Mouse (Mus musculus) mouse embryonic stem cell (cell line): Measurements from ENCODE around the gene Olfr39.
"Not testable (repeated sequence)": the region's sequence is repeated elsewhere in the genome, so short reads cannot be mapped to it uniquely, and the experiment has no call there.

Experiments
- in situ Hi-C, 2 experiments: fragments of 300-500 bp; cut with MboI; formaldehyde crosslinking; loops; 1 replicate in 1 of 2; 3 replicates in 1 of 2; pipeline ENCODE4 v1.14.3; 2019 to 2020; ENCODE audit warnings: low sequenced_read_pairs in 2 of 2, low pct_unique_long_range_greater_than_20kb in 1 of 2, mixed read lengths in 1 of 2; ENCODE audit not compliant: unreplicated experiment in 1 of 2

Gene Olfr39

DNA sequence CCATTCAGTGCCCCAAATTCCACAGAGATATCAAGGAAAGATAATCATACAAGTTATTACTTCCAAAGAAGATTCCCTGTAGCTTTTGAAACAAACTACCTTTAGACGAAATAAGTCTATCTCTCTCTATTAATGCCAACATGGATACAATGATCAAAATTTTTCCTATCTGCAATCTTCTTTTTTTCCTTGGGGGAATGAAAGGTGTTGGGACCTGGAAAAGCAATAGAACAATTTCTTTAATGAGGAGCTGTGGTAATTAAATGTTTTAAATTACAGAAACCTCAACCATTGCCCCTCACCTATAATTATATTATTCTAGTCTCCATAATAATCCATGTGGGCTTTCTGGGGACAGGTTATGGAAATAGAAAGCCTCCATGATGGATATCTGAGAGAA lies at the start of gene Olfr39:
Gene Olfr39, plus strand, starts transcription at position 301 of the 400 bp plus-strand sequence.
- in situ Hi-C loops, result no loop called here

DNA sequence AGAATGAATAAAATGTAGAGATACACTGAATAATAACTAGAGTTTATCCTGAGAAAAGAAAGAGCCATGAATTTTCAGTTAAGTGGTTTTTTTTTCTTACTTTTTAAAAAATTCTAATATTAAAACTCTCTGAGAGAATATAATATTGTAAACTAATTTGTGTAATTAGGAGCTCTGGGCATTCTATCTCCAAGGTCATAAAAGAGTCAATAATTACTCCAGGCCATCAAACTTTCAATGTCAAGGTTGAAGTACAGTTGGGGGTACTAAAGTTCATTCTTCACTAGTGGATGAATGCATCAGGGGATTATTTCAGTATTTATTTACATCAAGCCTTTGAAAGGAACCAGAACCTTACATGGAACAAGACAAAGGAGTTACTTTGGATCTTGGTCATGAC lies 45.3 kb upstream of the Olfr39 start, which contains the start of gene Olfr872:
Gene Olfr872, plus strand, starts transcription at position 301 of the 400 bp plus-strand sequence.
- in situ Hi-C loops, result no loop called here

DNA sequence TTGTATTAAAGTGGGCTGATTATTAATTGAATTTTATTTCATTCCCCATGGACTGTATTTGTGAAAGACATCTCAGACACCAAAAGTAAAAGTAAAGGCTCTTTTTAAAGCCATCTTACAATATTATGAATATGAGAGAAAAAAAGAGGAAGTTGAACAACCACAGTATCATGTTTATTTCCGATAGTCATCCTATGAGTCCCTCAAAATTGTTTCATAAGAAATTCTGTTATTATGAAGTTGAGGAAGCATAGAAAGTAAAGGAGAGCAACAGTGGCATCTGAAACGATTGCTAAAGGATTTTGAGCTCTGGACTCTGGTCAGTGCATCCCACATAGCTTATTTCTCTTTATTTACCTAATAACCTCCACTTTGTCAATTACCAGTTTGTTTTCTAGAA lies 44.8 kb upstream of the Olfr39 start:
- in situ Hi-C loops, result no loop called here

DNA sequence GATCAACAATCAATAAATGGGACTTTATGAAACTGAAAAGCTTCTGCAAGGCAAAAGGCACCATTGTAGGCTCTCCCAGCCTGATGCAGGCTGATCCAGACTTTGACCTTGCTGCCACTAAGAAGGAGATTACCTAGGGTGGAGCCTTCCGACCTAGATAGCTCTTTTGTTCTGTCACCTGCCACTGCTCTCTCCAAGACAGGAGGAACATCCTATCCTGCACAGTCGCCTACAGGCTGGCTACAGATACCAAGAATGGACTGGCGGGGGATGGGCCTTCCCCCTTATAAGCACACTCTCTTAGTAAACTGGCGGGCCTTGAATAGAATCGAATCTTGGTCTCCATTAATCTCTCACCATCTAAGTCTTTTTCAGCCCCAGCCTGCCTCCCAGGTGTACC lies 13.4 kb downstream of the Olfr39 start:
- in situ Hi-C loops, result not testable (repeated sequence)

DNA sequence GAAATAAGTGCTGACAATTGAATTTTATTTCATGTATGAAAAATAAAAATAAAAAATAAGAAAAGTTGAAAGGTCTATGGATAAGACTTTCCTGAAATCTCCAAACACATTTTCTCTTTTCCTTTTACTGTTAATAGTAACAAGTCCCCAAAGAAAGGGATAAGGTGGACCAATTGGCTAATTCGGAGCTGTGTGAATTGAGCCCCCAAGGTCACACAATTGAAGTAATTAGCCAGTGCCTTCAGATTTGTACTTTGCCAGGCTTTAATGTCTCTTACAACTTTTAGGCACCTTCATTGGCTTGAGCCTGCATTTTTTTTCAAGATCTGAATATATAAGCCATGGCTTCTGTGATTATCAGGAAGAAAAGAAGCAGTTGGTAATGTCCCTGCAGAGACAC lies 16.1 kb downstream of the Olfr39 start, which contains the start of gene Olfr873:
Gene Olfr873, plus strand, starts transcription at position 301 of the 400 bp plus-strand sequence.
- in situ Hi-C loops, result no loop called here

DNA sequence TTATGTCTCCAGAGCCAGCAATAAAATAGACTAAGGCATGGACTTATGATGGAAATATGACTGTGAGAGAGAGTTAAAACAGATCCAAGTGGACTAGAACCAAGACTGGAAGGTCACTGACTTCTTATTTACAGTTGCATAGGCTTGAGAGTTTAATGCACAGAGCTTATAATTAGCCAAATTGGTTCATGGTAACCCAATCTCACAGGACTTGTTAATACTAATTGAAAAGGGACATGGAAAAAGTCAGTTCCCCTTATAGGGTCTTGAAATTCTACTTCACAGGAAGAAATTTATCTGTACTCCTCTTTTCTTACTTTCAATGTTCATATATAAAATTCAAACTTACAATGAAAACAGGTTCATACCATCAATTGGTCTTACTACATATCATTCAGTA lies 53.8 kb downstream of the Olfr39 start, which contains the start of gene Olfr18:
Gene Olfr18, minus strand, starts transcription at position 101 of the 400 bp plus-strand sequence.
- in situ Hi-C loops, result no loop called here
